Mouse (Mus musculus): ENCODE measurements around the gene Ccr10.

Ccr10 gene

GRCm38 (mm10) chr11:101174851-101175628 is at the start of gene Ccr10:
Gene Ccr10 (minus strand): TSS chr11:101175443.
- DNase-seq (ENCODE audit: low spot score in 2 of 2) = no peak

DNA sequence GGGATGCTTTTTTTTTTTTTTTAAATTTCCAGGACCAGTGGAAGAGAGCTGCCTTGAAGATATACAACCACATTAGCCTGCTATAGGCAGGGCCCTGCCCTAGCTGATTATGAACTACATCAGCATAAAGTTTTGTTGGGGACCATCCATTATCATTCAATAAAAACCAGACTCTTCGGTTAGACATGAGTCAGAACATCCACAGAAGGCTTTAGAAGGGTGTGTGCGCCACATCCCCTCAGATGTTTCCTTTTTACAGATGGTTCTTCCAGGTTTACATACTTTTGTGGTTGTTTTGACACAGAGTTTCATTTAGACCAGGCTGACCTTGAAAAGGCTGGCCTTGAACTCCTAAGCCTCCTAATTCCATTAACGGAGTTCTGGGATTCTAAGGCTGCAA is 49.1 kb upstream of the Ccr10 start:
- no peak for DNase-seq (ENCODE audit: low spot score in 2 of 2)

GRCm38 (mm10) chr11:101221306-101221986 is 46.2 kb upstream of the Ccr10 start:
- DNase-seq (ENCODE audit: low spot score in 2 of 2) = no peak

DNA sequence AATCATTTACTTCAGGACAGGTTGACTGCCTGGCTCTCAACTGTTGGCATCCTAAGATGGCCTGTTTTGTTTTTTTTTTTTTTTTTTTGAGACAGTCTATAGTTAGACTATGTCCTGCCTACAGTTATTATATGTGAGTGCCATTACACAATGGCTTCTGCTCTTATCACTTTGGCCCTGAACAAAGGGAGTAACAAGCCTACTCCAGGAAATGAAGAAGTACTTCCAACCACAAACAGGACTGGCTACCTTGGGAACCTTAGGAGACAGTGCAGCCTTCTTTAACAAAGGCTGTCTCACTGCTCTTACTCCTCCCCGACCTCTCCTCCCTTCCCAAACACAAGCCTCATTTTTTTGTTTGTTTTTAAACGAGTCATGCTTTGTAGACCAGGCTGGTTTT is 45.6 kb upstream of the Ccr10 start:
- no peak for DNase-seq (ENCODE audit: low spot score in 2 of 2)

GRCm38 (mm10) chr11:101218436-101219055 is 43.3 kb upstream of the Ccr10 start:
- no peak for DNase-seq (ENCODE audit: low spot score in 2 of 2)

GRCm38 (mm10) chr11:101216936-101217335 is 41.7 kb upstream of the Ccr10 start:
- no peak for DNase-seq (ENCODE audit: low spot score in 2 of 2)

GRCm38 (mm10) chr11:101211970-101212369 is 36.7 kb upstream of the Ccr10 start:
- no peak for DNase-seq (ENCODE audit: low spot score in 2 of 2)

GRCm38 (mm10) chr11:101200986-101201385 is 25.7 kb upstream of the Ccr10 start:
- DNase-seq (ENCODE audit: low spot score in 2 of 2) = peak in 1 of 2 experiments; percentile 55

DNA sequence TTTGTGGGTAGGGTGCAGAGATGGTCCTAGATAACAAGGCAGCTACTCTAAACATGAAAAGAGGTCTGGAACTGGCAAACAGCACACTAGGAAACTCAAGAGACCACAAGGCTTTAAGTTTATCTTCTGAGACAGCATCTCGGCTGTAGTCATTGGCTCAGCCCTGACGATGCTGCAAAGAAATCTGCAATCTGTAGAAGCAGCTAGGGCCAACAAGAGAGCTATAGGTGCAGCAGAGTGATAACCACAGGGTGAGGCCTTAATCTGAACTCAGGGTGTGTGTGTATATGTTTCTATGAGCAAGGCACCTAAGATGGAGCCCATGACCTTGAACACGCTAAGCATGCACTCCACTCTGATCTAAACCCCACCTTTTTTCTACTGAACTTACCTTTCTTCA is 24.3 kb upstream of the Ccr10 start:
- no peak for DNase-seq (ENCODE audit: low spot score in 2 of 2)

- DNase-seq (ENCODE audit: low spot score in 2 of 2) = no peak
These were observed 20.9 kb upstream of the Ccr10 start for GRCm38 (mm10) chr11:101196175-101196574.

GRCm38 (mm10) chr11:101195571-101195970 is 20.3 kb upstream of the Ccr10 start:
- no peak for DNase-seq (ENCODE audit: low spot score in 2 of 2)

GRCm38 (mm10) chr11:101195101-101195500 is 19.9 kb upstream of the Ccr10 start:
- no peak for DNase-seq (ENCODE audit: low spot score in 2 of 2)

DNA sequence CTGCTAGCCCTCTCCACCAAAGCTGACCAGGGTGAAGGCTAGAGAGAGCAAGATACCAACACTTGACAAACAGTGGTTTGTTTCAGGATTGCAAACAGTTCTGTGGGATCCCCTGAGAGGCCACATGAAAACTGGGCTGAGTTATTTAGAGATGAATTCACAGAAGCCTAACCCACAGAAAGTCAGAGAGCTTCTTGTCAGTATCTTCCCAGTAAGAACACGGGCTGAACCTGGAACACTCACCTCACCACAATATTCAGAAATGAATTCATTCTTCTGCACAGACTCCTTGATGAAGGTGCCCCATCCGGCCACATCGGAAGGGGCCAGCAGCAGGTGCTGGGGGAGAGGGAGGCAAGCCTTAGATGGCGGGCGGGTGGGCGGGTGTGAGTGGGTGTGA is 19.4 kb upstream of the Ccr10 start:
- DNase-seq (ENCODE audit: low spot score in 2 of 2) = no peak

- DNase-seq (ENCODE audit: low spot score in 2 of 2) = no peak
These were observed 18.9 kb upstream of the Ccr10 start for GRCm38 (mm10) chr11:101194137-101194536.

DNA sequence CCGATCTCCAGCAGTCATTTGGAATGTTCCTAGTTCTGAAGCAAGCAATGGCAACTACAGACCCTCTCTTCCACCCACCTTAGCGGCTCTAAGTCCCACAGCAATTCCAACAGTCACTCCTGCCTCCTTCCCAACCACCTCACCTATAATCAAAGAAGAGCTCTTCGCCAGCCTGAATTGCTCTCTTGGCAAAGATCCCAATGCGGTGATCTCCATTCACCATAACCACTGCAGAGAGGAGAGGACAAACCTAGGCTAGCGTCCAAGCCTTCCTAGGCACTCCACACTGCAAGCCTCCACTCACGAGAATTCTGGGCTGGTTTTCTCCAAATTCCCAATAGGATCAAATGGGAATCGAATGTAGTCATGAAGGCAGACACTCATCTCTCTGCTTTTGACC is 17.8 kb upstream of the Ccr10 start:
- DNase-seq (ENCODE audit: low spot score in 2 of 2) = no peak

DNA sequence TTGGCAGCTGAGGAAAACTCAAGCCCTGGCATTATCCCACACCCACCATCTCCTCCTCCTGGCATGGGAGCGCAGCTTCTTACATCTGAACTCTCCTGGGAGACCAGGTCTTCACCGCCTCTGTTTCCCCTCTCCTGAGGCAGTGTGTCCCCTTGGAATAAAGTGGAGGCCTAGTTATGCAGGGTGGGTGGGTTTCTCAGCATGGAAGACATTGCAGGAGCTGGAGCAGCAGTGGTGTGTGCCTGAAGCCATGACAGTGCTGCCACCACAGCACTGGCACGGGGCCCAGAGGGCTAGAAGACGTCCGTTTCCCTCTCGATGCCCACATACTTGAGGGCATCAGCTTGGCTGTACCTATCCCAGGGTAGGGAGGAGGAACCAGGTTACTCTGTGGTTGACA is 17.4 kb upstream of the Ccr10 start:
- DNase-seq (ENCODE audit: low spot score in 2 of 2) = no peak

- no peak for DNase-seq (ENCODE audit: low spot score in 2 of 2)
These were observed 16.8 kb upstream of the Ccr10 start for GRCm38 (mm10) chr11:101191919-101192470.

GRCm38 (mm10) chr11:101190913-101191907 is 16.0 kb upstream of the Ccr10 start:
- no peak for DNase-seq (ENCODE audit: low spot score in 2 of 2)

GRCm38 (mm10) chr11:101190181-101190912 is 15.1 kb upstream of the Ccr10 start:
- no peak for DNase-seq (ENCODE audit: low spot score in 2 of 2)

DNA sequence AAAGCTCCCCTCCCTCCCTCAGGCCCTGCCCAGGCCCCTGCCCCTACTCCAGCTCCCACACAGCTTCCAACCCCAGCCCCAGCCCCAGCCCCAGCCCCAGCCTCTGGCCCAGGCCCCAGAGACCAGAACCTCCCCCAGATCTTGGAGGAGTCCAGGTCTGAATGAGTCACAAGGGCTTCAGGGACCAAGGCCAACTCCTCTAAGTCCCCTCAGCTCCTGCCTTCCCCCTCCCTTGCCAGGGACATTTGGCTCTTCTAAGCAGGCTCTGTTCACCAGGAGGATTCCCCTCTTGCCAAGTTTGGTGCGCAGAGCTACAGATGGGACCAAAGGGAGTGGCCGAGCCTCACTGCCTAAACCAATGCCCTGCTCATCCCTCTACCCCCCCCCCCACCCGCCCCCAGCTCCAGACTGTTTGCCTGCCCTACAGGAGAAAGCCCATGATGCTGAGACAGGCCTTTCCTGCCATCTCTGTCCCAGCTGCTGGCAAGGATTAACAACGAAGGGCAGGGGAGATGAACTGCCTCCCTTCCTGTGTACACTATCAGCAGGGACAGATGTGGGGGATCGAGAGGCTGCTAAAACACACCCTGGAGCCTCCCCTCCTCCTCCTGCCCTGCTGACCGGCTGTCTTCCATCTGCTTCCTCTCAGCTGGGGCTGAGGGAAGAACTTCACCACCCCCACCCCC is 14.4 kb upstream of the Ccr10 start:
- DNase-seq (ENCODE audit: low spot score in 2 of 2) = peak in 1 of 2 experiments; percentile 43

Measured in frontal cortex, postnatal 36 days (tissue).